Mouse (Mus musculus): ENCODE measurements around the gene Ssxb2. TPM values are rescaled to one million over a fixed set of nuclear protein-coding genes. Genes with fewer than 3 reads are reported as not detected.

Ssxb2 gene
- polyA plus RNA-seq (2015; fragmentation: Illumina TruSeq; extraction: RNeasy Lipid Tissue Mini Kit (QIAGEN cat#74804); ENCODE audit: insufficient read depth, low replicate concordance), result not detected

DNA sequence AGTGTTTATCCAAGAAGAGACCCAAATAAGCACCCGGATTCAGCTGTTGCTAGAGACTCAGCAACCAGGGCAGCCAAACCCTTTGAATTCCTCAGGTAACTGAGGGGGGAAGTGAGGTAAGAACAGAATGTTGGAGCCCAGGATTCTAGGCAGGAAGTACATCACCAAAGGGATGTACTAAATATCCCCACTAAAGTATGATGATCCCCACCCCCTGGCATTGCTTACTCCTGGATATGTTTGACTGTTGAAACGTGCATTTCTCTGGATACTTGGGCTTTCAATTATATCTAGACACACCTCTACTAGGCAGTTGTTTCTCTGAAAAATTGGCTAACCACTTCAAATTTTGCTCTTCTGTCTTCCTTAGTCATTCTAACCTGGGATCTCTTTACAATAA, at the start of gene Ssxb2:
Gene Ssxb2, minus strand, starts transcription at position 101 of the 400 bp plus-strand sequence.

DNA sequence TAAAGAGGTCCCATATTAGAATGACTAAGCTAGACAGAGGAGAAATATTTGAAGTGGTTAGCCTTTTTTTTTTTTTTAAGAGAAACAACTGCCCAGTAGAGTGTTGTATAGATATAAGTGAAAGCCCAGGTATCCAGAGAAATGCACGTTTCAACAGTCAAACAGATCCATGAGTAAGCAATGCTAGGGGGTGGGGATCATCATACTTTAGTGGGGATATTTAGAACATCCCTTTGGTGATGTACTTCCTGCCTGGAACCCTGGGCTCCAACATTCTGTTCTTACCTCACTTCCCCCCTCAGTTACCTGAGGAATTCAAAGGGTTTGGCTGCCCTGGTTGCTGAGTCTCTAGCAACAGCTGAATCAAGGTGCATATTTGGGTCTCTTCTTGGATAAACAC, 48.5 kb downstream of the Ssxb2 start, which contains the start of gene Ssxb1:
Gene Ssxb1, plus strand, starts transcription at position 301 of the 400 bp plus-strand sequence.

Other genes starting within 250 kb of the Ssxb2 start
- 15.5 TPM for gene Ftsj1, start 209.3 kb downstream of the Ssxb2 start, polyA plus RNA-seq (2015; fragmentation: Illumina TruSeq; extraction: RNeasy Lipid Tissue Mini Kit (QIAGEN cat#74804); ENCODE audit: insufficient read depth, low replicate concordance)
- 3.4 TPM for gene Slc38a5, start 190.6 kb downstream of the Ssxb2 start, polyA plus RNA-seq (2015; fragmentation: Illumina TruSeq; extraction: RNeasy Lipid Tissue Mini Kit (QIAGEN cat#74804); ENCODE audit: insufficient read depth, low replicate concordance)
- gene Ssxb10, start 134.3 kb downstream of the Ssxb2 start, polyA plus RNA-seq (2015; fragmentation: Illumina TruSeq; extraction: RNeasy Lipid Tissue Mini Kit (QIAGEN cat#74804); ENCODE audit: insufficient read depth, low replicate concordance), result not detected
- gene Ssxb9, start 94.7 kb downstream of the Ssxb2 start, polyA plus RNA-seq (2015; fragmentation: Illumina TruSeq; extraction: RNeasy Lipid Tissue Mini Kit (QIAGEN cat#74804); ENCODE audit: insufficient read depth, low replicate concordance), result not detected
- gene Ssxb1, start 48.4 kb downstream of the Ssxb2 start, polyA plus RNA-seq (2015; fragmentation: Illumina TruSeq; extraction: RNeasy Lipid Tissue Mini Kit (QIAGEN cat#74804); ENCODE audit: insufficient read depth, low replicate concordance), result not detected
- not detected for gene Gm14459, start 63.2 kb upstream of the Ssxb2 start, polyA plus RNA-seq (2015; fragmentation: Illumina TruSeq; extraction: RNeasy Lipid Tissue Mini Kit (QIAGEN cat#74804); ENCODE audit: insufficient read depth, low replicate concordance)
- gene Ssxb6, start 86.5 kb upstream of the Ssxb2 start, polyA plus RNA-seq (2015; fragmentation: Illumina TruSeq; extraction: RNeasy Lipid Tissue Mini Kit (QIAGEN cat#74804); ENCODE audit: insufficient read depth, low replicate concordance), result not detected
- gene Ssxb3, start 130.1 kb upstream of the Ssxb2 start, polyA plus RNA-seq (2015; fragmentation: Illumina TruSeq; extraction: RNeasy Lipid Tissue Mini Kit (QIAGEN cat#74804); ENCODE audit: insufficient read depth, low replicate concordance), result not detected
- gene Ssxb8, start 229.1 kb upstream of the Ssxb2 start, polyA plus RNA-seq (2015; fragmentation: Illumina TruSeq; extraction: RNeasy Lipid Tissue Mini Kit (QIAGEN cat#74804); ENCODE audit: insufficient read depth, low replicate concordance), result not detected